Mouse (Mus musculus) erythroblast, adult 5-6 weeks (primary cell): ENCODE results near the gene Ncaph. TPM values are rescaled to one million over a fixed set of nuclear protein-coding genes. Genes with fewer than 3 reads are reported as not detected.
"Not testable (repeated sequence)": the region's sequence is repeated elsewhere in the genome, so short reads cannot be mapped to it uniquely, and the experiment has no call there.

Experiments used
- ATAC-seq: replicated peaks from 2 replicates; pipeline ENCODE4 v1.8.0; 2016; ENCODE audit warnings: moderate number of reproducible peaks, mild to moderate bottlenecking, moderate TSS enrichment, inconsistent platforms; ENCODE audit not compliant: poor library complexity, low FRiP score, severe bottlenecking
- total RNA-seq, 2 experiments: library from RNA; stranded (forward) in 1 of 2; stranded (reverse) in 1 of 2; fragments of 150-400 nt in 1 of 2; fragments of 200-764, 138-1000 nt in 1 of 2; gene quantifications; 2 replicates each; pipeline versions ENCODE4 v1.2.3 to v1.2.4; 2015 to 2017; ENCODE audit warnings: low replicate concordance in 2 of 2

Ncaph gene
- total RNA-seq, 2 experiments from 2014 or later = 20.8 to 37.4 TPM

DNA sequence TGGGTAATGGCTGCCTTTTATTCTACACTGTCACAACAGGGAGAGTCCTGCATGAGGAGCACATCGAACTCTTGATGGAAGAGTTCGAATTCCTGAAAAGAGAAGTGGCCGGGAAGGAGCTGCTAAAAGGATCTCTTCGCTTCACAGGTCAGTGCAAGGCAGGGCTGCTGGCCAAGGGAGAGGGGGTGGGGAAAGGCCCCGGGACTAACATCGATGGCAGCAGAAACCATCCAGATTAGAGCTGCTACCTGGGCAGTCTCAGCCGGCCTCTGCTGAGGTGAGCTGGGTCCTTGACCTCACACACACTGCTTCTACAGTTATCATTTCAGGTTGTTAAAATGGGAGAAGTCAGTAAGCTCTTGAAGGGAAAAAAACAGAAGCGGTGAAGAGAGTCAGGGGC, 41.8 kb downstream of the Ncaph start:
- no peak for ATAC-seq

DNA sequence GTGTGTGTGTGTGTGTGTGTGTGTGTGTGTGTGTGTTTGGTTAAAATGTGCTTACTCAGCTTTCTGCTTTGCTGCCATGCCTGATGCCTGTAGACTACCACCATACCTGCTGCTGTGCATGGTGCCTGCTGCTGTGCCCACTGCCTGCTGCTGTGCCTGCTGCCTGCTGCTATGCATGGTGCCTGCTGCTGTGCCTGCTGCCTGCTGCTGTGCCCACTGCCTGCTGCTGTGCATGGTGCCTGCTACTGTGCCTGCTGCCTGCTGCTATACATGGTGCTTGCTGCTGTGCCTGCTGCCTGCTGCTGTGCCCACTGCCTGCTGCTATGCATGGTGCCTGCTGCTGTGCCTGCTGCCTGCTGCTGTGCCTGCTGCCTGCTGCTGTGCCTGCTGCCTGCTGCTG, 43.6 kb downstream of the Ncaph start:
- not testable (repeated sequence) for ATAC-seq

DNA sequence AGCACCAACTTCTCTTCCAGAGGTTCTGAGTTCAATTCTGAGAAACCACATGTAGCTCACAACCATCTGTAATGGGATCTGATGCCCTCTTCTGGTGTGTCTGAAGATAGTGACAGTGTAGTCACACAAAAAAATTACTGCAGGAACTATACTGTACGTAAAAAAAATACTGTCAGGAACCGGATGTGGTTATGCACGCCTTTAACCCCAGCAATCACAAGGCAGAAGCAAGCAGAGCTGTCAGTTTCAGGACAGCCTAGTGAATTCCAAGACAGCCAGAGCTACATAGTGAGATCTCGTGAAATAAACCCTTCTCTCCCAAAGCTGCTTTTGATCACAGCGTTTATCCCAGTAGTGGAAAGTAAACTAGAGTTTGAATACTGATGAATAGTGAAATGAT, 47.5 kb downstream of the Ncaph start:
- ATAC-seq = no peak

- peak; percentile 95 for ATAC-seq
These were observed 53.0 kb downstream of the Ncaph start for GRCm38 (mm10) chr2:127080591-127081218.

- ATAC-seq = peak; percentile 59
These were observed 53.7 kb downstream of the Ncaph start for GRCm38 (mm10) chr2:127079881-127080590.

- not testable (repeated sequence) for ATAC-seq
These were observed 54.7 kb downstream of the Ncaph start for GRCm38 (mm10) chr2:127079066-127079465.

DNA sequence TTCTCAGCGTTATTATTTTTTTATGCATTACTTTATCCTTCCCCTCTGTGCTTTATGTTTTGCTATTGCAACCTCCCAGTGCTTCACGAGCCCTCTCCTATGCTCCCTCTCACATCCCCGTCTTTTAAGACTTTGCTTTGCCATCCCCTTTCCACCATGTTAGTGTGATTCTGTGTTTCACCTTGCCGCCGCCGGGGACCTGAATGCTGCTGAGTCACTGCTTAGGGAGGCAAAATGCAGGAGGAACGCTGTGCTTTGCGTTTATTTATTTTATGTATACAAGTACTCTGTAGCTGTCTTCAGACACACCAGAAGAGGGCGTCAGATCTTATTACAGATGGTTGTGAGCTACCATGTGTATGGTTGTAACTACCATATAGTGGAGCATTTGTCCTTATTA, 56.1 kb downstream of the Ncaph start:
- no peak for ATAC-seq

DNA sequence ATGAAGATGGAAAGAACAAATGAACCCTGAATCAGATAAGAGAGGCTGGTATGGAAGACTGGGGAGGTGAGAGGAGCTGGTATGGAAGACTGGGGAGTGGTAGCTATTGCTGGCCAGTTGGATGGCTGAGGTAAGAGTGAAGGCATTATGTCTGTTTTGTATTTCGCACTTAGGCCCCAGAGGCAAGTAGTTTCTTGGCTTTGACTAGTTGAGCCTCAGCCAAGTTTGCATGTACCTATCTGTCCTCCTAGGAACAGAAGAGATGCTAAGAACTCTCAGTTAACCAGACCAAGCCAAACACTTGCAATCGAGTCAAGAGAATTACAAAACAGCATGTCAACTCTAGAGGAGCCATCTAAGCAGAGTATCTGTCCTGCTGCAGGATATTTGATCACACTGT, 59.6 kb downstream of the Ncaph start:
- ATAC-seq = no peak

DNA sequence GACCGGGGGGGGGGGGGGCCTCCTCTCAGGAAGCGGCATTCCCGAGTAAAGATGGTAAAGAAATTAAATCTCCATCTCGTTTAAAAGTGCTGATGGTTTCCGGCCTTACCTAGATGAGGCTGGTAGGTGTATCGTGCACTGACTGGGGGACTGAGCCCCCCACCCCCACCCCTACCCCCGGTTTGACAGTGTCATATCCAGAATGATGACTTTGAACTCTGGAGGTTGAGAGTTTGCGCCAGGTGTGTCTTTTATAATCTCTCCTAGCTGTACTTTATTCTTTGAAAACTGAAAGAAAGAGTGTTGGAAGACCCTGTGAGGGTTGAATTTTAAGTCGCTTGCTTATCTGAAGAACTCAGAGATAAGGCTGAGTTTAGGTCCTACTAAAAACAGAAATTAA, 62.9 kb downstream of the Ncaph start:
- no peak for ATAC-seq

DNA sequence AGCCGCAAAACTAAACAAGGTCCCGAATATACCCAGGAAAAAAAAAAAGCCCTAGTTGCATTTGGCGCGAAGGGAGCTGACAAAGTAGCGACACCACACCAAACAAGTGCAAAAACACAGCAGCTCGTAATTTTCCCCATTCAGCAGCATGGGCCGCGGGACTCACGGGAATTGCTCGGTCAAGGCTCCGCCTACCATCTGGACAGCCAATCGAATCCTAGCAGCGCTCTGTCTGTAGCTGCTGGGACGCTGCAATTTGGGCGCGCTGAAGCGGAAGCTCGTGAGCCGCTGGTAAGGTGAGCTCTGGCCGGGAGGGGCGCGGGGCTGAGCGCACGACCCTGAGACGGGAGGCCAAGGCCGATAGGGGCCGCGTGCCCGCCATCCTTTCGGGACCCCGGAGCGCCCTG, 63.3 kb downstream of the Ncaph start, which contains the start of gene Blvra:
TSS of gene Blvra (plus strand) at position 231 of the 407 bp plus-strand sequence.
- peak; percentile 100 for ATAC-seq

GRCm38 (mm10) chr2:127069781-127070434, 63.8 kb downstream of the Ncaph start:
- ATAC-seq = peak; percentile 67

GRCm38 (mm10) chr2:127068806-127069205, 64.9 kb downstream of the Ncaph start:
- ATAC-seq = no peak

- no peak for ATAC-seq
These were observed 72.3 kb downstream of the Ncaph start for GRCm38 (mm10) chr2:127061471-127061870.

Other genes with a start within 250 kb of the Ncaph start
- gene Sppl2a, start 200.7 kb downstream of the Ncaph start, total RNA-seq (2015; ENCODE audit: low replicate concordance) = 18.8 and 19.6 TPM in 2 replicates
- 18.1 and 23.4 TPM in 2 replicates for gene Sppl2a, start 200.7 kb downstream of the Ncaph start, total RNA-seq (2017; ENCODE audit: low replicate concordance)
- 3.3 and 5.0 TPM in 2 replicates for gene Ap4e1, start 125.2 kb downstream of the Ncaph start, total RNA-seq (2015; ENCODE audit: low replicate concordance)
- gene Ap4e1, start 125.2 kb downstream of the Ncaph start, total RNA-seq (2017; ENCODE audit: low replicate concordance) = 6.6 and 7.7 TPM in 2 replicates
- gene Blvra, start 63.3 kb downstream of the Ncaph start, total RNA-seq (2015; ENCODE audit: low replicate concordance) = 2.1 and 29.7 TPM in 2 replicates
- gene Blvra, start 63.3 kb downstream of the Ncaph start, total RNA-seq (2017; ENCODE audit: low replicate concordance) = 18.3 and 26.8 TPM in 2 replicates
- 4.8 and 5.2 TPM in 2 replicates for gene Itpripl1, start 9.5 kb upstream of the Ncaph start, total RNA-seq (2015; ENCODE audit: low replicate concordance)
- 4.4 and 6.1 TPM in 2 replicates for gene Itpripl1, start 9.5 kb upstream of the Ncaph start, total RNA-seq (2017; ENCODE audit: low replicate concordance)
- gene 1810024B03Rik, start 74.3 kb upstream of the Ncaph start, total RNA-seq (2015; ENCODE audit: low replicate concordance) = not detected in 2 replicates
- 0.84 TPM in 1 of 2 replicates, not detected in the other for gene 1810024B03Rik, start 74.3 kb upstream of the Ncaph start, total RNA-seq (2017; ENCODE audit: low replicate concordance)
- 25.7 and 44.3 TPM in 2 replicates for gene Snrnp200, start 74.4 kb upstream of the Ncaph start, total RNA-seq (2015; ENCODE audit: low replicate concordance)
- gene Snrnp200, start 74.4 kb upstream of the Ncaph start, total RNA-seq (2017; ENCODE audit: low replicate concordance) = 45.7 and 55.2 TPM in 2 replicates
- 7.9 and 11.1 TPM in 2 replicates for gene Ciao1, start 113.9 kb upstream of the Ncaph start, total RNA-seq (2015; ENCODE audit: low replicate concordance)
- gene Ciao1, start 113.9 kb upstream of the Ncaph start, total RNA-seq (2017; ENCODE audit: low replicate concordance) = 17.4 and 30.4 TPM in 2 replicates
- 8.3 and 15.0 TPM in 2 replicates for gene Tmem127, start 114.0 kb upstream of the Ncaph start, total RNA-seq (2015; ENCODE audit: low replicate concordance)
- 13.9 and 20.6 TPM in 2 replicates for gene Tmem127, start 114.0 kb upstream of the Ncaph start, total RNA-seq (2017; ENCODE audit: low replicate concordance)
- gene Stard7, start 136.3 kb upstream of the Ncaph start, total RNA-seq (2015; ENCODE audit: low replicate concordance) = 13.2 and 15.4 TPM in 2 replicates
- gene Stard7, start 136.3 kb upstream of the Ncaph start, total RNA-seq (2017; ENCODE audit: low replicate concordance) = 23.7 and 33.6 TPM in 2 replicates
- 3.6 and 5.6 TPM in 2 replicates for gene Dusp2, start 202.2 kb upstream of the Ncaph start, total RNA-seq (2015; ENCODE audit: low replicate concordance)
- gene Dusp2, start 202.2 kb upstream of the Ncaph start, total RNA-seq (2017; ENCODE audit: low replicate concordance) = 0.34 and 1.5 TPM in 2 replicates
- not detected in 2 replicates for gene Astl, start 204.7 kb upstream of the Ncaph start, total RNA-seq (2015; ENCODE audit: low replicate concordance)
- not detected in 2 replicates for gene Astl, start 204.7 kb upstream of the Ncaph start, total RNA-seq (2017; ENCODE audit: low replicate concordance)
- not detected in 2 replicates for gene Adra2b, start 229.3 kb upstream of the Ncaph start, total RNA-seq (2015; ENCODE audit: low replicate concordance)
- not detected in 2 replicates for gene Adra2b, start 229.3 kb upstream of the Ncaph start, total RNA-seq (2017; ENCODE audit: low replicate concordance)